Mouse (Mus musculus): ENCODE data around the gene Cct4.
A peak's percentile ranks its signal among the peaks of the same experiment; 100 is the strongest.

The Cct4 gene

GRCm38 (mm10) chr11:22990393-22991126, at the start of gene Cct4:
Gene Cct4 (plus strand): TSS chr11:22990519.
- peak; percentile 86 for DNase-seq (ENCODE audit: low read depth, low spot score)

DNA sequence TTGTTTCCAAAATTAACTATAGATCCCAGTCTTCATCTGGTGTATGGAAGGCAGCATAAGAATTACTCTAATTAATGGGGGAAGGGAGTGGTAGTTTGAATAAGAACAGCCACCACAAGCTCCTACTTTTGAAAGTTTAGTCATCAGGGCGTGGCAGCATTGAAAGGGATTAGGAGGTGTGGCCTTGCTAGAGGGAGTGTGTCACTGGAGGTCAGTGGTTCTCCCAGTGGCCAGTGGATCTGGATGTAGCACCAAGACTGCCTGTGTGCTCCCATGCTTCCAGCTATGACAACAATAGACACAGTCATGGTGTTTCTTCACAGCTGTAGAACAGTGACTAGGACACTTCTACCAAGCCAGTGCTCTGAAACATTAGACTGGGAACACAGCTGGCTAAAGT, 41.2 kb upstream of the Cct4 start:
- no peak for DNase-seq (ENCODE audit: low read depth, low spot score)

DNA sequence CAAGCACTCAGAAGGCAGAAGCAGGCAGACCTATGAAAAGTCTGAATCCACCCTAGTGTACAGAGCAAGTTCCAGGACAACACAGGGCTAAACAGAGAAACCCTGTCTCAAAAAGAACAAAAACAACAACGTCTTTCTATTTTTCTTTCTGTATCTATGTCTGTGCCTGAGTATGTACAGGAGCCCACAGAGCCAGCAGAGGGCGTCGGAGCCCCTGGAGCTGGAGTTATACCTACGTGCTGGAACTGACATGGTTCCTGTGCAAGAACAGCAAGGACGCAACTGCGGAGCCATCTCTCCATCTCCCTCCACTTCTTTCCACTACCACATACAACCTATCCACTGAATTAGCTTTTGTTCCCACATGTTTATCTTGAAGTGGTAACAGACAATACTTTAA, 40.2 kb upstream of the Cct4 start:
- no peak for DNase-seq (ENCODE audit: low read depth, low spot score)

- DNase-seq (ENCODE audit: low read depth, low spot score) = no peak
Observed at GRCm38 (mm10) chr11:22952668-22953067, 37.7 kb upstream of the Cct4 start.

DNA sequence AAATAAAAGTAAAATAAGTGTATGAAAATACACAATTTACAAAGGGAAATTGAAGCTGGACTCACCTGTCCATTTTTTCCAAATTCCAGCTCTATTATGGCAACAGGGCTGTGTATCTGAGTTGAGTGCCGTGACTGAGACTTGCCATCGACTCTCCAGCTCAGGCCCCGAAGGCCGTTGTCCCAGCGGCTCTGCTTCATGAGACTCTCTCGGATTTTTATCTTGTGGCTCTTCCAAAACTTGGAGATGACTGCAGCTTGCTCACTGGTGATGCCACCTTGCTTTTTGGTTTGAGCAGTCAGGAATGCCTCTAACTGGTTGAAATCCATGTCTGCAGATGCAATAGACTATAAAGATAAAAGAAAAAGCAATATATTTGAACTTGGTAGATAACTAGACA, 34.0 kb upstream of the Cct4 start:
- no peak for DNase-seq (ENCODE audit: low read depth, low spot score)

DNA sequence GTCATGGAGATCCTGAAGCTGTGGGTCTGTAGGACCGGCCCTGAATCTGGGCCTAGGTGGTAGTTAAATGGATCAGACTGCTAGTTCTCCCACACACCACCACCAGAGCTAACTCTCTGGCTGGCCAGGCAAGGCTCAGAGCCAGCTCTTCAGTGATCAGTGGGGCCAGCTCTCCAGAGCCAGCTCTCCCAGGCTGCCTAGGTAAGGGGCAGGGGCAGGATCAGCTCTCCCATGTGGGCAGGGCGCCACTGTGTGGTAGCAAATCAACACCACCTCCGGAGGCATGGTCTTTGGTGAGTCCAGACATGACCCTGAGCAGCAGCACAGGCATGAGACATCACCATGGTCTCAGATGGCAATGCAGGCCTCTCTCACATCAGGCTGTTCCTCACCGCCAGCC, 33.5 kb upstream of the Cct4 start:
- no peak for DNase-seq (ENCODE audit: low read depth, low spot score)

GRCm38 (mm10) chr11:22957791-22958374, 32.4 kb upstream of the Cct4 start:
- no peak for DNase-seq (ENCODE audit: low read depth, low spot score)

GRCm38 (mm10) chr11:22962101-22962500, 28.2 kb upstream of the Cct4 start:
- no peak for DNase-seq (ENCODE audit: low read depth, low spot score)

- no peak for DNase-seq (ENCODE audit: low read depth, low spot score)
Observed at GRCm38 (mm10) chr11:22964401-22964800, 25.9 kb upstream of the Cct4 start.

- DNase-seq (ENCODE audit: low read depth, low spot score) = no peak
Observed at GRCm38 (mm10) chr11:22965503-22965902, 24.8 kb upstream of the Cct4 start.

- DNase-seq (ENCODE audit: low read depth, low spot score) = no peak
Observed at GRCm38 (mm10) chr11:22969486-22969885, 20.8 kb upstream of the Cct4 start.

- no peak for DNase-seq (ENCODE audit: low read depth, low spot score)
Observed at GRCm38 (mm10) chr11:22970546-22970945, 19.8 kb upstream of the Cct4 start.

DNA sequence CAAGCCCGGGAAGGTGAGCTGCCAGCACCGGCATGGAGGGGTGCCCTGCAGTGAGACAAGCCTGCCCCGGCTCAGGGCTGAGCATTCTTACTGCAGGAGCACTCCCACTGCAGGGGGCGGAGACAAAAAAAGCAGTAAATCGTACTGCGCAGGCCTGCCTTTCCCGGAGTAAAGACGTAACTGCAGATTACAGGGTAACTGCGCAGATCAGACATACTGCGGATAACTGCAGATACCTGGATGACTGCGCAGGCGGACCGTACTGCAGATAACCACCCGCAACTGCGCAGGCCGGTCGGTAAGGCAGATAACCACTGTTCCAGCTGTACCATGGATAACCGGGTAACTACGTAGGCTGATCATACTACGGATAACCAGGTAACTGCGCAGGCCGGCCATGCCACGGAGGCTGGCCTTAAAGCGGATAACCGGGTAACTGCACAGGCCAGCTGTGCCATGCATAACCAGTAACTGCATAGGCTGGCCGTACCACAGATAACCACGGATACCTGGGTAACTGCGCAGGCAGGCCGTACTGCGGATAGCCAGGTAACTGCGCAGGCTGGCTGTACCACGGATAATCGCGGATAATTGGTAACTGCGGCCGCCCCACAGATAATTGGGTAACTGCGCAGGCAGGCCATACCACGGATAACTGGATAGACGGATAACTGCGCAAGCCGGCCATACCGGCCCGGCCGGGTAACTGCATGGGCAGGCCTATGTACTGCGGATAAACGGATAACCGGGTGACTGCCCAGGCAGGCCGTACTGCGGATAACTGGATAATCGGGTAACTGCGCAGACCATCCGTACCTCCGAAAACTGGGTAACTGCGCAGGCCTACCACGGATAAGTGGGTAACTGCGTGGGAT, 18.2 kb upstream of the Cct4 start, which contains the start of gene Zrsr1:
Gene Zrsr1, plus strand, starts transcription at position 171 of the 875 bp plus-strand sequence.
- no peak for DNase-seq (ENCODE audit: low read depth, low spot score)

GRCm38 (mm10) chr11:22972746-22973526, 17.4 kb upstream of the Cct4 start:
- peak; percentile 57 for DNase-seq (ENCODE audit: low read depth, low spot score)

DNA sequence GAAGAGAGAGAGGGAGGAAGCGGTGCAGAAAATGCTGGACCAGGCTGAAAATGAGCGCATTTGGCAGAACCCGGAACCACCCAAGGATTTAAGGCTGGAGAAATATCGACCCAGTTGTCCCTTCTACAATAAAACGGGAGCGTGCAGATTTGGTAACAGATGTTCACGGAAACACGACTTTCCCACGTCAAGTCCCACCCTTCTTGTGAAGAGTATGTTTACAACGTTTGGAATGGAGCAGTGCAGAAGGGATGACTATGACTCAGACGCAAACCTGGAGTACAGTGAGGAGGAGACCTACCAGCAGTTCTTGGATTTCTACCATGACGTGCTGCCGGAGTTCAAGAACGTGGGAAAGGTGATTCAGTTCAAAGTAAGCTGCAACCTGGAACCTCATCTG, 16.7 kb upstream of the Cct4 start:
- DNase-seq (ENCODE audit: low read depth, low spot score) = no peak

GRCm38 (mm10) chr11:22978215-22978614, 12.1 kb upstream of the Cct4 start:
- DNase-seq (ENCODE audit: low read depth, low spot score) = no peak

- DNase-seq (ENCODE audit: low read depth, low spot score) = no peak
Observed at GRCm38 (mm10) chr11:22978711-22979110, 11.6 kb upstream of the Cct4 start.

DNA sequence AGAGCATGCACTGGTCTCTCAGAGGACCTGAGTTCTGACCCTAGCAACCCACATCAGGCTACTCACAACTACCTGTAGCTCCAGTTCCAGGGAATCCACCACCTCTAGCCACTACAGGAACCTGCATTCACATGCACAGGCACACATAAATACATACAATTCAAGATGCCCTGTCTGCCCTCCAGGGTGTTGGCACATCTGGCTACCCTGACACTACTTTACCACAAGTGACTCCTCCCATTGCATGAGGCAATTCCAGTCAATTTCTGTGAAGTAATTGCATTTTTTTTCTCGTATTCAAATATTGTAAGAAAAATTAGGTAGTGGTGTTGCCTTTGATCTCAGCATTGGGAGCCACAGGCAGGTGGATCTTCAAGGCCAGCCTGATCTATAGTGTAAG, 11.1 kb upstream of the Cct4 start:
- no peak for DNase-seq (ENCODE audit: low read depth, low spot score)

DNA sequence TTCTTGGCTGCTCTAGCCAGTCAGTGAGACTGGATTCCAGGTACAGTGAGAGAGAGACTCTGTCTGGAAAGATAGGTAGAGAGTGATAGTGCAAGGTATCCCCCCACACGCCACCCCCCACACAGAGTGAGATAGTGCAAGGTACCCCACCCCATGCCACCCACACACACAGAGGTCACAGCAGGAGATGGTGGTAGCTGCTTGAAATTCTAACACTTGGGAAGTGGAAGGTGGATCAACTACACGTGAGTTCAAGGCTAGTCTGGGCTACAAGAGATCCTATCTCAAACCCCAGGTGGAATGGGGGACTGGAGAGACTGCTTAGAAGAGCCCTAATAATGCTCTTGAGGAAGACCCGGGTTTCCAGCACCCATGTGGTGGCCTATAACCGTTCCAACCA, 9.3 kb upstream of the Cct4 start:
- DNase-seq (ENCODE audit: low read depth, low spot score) = no peak

DNA sequence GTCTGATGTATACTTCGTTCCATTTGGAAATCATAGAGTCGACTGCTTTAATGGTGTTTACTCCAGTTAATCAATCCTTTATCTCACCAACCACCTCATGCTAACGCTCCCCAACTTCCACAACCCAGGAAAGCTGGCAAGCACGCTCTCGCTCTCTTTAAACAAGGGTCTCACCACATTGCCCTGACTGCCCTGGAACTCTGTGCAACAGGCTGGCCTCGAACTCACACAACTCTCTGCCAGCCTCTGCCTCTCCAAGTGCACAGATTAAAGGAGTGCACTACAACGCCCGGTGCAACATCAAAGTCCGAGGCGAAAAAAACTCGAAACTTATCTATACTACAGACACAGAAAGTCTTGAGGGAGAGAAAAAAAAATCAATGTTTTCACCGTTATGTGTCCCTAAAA, 8.8 kb upstream of the Cct4 start:
- DNase-seq (ENCODE audit: low read depth, low spot score) = no peak

DNA sequence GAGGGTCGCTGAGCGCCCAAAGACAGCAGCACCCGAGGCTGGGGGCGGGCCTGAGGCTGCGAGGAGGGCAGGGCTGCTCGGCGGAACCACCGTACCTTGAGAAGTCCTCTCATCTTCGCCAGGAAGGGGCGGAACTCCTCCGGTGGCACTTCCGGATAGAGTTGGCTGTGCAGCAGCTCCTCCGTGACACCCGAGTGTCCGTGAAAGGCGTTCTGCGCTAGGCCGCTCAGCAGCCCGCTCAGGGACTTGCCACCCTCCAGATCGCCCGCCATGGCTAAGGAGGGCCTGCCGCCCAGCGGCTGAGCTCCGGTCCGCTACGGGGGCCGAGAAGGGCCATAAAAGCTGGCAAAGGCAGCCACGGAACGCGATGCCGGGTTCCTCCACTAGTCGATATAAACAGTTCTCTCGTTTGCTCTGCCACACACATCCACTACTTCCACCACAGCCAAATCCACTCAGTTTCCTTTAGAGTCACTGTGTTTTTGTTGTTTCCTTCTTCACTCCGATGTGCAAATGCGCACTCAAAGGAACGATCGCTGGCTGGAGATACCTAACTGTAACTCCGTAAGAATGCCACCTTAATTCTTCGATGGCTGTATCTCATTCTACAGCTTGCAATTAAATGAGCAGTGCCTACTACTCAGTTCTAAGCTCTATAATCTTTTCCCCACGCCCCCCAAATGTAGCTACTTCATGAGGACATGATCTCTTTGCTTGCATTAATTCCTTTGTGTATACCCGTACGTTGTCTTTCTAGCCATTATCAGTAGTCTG, 8.1 kb upstream of the Cct4 start, which contains the start of the genes Gm28048 and Commd1:
Gene Gm28048, minus strand, starts transcription at position 107 of the 774 bp plus-strand sequence.
Gene Commd1, minus strand, starts transcription at position 399 of the 774 bp plus-strand sequence.
- DNase-seq (ENCODE audit: low read depth, low spot score) = peak; percentile 85

All from embryo, embryonic 11.5 days (tissue).